Mouse (Mus musculus): Measurements from ENCODE around the gene Pclo. TPM values are rescaled to one million over a fixed set of nuclear protein-coding genes. Genes with fewer than 3 reads are reported as not detected.
A peak's percentile ranks its signal among the peaks of the same experiment; 100 is the strongest.
"Not testable (repeated sequence)": the region's sequence is repeated elsewhere in the genome, so short reads cannot be mapped to it uniquely, and the experiment has no call there.

The Pclo gene
- 0.18 and 0.26 TPM in 2 replicates for polyA plus RNA-seq (2014; fragmentation: Nextera tagmentation; extraction: Ambion mirVana)

DNA sequence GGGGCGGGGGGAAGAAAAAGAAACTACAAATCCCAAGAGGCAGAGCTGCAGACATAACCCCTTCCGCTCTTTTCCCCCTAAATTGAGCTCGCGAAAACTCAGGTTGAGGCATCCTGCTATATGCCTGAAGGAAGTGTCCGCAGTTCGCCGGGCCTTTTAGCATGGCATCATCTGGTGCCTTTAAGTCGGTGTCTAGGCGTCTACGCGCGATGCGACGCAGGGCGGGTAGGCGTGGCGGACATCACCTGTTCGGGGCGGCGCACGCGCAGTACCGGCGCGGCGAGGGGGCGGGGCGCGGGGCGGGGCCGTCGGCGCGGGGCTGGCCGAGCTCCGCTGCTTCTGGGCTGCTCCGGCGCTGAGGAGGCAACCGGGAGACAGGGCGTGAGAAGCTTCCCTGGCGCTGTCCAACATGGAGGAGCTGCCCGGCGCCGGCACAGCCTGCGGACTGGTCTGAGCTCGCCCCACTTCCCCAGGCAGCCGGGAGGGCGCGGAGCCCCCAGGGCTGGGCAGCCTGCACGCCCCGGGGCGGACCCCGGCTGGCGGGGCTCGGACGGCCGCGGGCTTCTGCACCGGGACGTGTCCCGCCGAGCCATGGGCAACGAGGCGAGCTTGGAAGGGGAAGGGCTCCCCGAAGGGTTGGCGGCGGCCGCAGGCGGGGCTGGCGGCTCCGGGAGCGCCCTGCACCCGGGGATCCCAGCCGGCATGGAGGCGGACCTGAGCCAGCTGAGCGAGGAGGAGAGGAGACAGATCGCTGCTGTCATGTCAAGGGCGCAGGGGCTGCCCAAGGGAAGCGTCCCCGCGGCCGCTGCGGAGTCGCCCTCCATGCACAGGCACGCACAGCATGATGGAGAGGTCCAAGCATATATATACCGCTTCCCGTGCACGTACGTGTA is at the start of gene Pclo:
Gene Pclo (plus strand): TSS at position 288 of the 893 bp plus-strand sequence.
- H3K9me3 ChIP-seq (replicated peaks; ENCODE audit: control insufficient read depth, low read length), result no peaks in the 10 kb centered on the region
- H3K4me2 ChIP-seq, result peak within 1 kb of the TSS; percentile 89
- ATAC-seq (replicated peaks; ENCODE audit: insufficient number of reproducible peaks, low FRiP score, low TSS enrichment), result peak; percentile 98
- H3K36me3 ChIP-seq (ENCODE audit: control insufficient read depth, insufficient read depth, low read length), result no peaks in the 10 kb centered on the region
- no peaks in the 10 kb centered on the region for H3K27me3 ChIP-seq (ENCODE audit: control insufficient read depth, insufficient read depth, low read length)
- peak within 1 kb of the TSS; percentile 72 for H3K4me3 ChIP-seq (ENCODE audit: low read depth, low read length)
- WGBS (ENCODE audit: insufficient replicate concordance), result under 1% methylated on average over 89 of the region's 89 CpGs
- H3K9ac ChIP-seq (ENCODE audit: low read depth, low read length), result peak within 1 kb of the TSS; percentile 52; the same call in 1 of the 2 replicates
- no peak within 1 kb of the TSS for H3K27ac ChIP-seq (ENCODE audit: low read depth, low read length)
- no peaks in the 10 kb centered on the region for H3K4me1 ChIP-seq (ENCODE audit: control insufficient read depth, insufficient read depth, low read length)

DNA sequence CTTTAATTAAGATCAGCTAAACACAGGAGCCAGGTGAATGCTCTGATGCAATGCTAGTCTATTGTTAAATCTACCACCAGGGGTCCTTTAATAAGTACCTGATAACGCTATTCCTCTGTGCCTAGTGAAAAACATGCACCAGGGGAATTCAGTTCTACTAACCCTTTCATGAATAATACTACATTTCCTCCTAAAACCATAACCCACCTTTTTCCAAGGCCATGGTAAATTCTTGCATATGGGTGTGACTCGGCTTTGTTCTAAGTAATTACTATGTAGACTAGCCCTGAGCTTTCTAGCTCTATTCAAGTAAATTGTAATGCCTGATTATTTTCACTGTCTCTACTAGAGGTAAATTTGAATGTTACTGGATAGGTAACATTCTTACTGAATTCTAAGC is 20.3 kb upstream of the Pclo start:
- not testable (repeated sequence) for H3K27me3 ChIP-seq (ENCODE audit: control insufficient read depth, insufficient read depth, low read length); H3K4me1 ChIP-seq (ENCODE audit: control insufficient read depth, insufficient read depth, low read length); H3K4me2 ChIP-seq; ATAC-seq (replicated peaks; ENCODE audit: insufficient number of reproducible peaks, low FRiP score, low TSS enrichment); H3K9me3 ChIP-seq (replicated peaks; ENCODE audit: control insufficient read depth, low read length); H3K27ac ChIP-seq (ENCODE audit: low read depth, low read length); H3K4me3 ChIP-seq (ENCODE audit: low read depth, low read length); H3K9ac ChIP-seq (ENCODE audit: low read depth, low read length); H3K36me3 ChIP-seq (ENCODE audit: control insufficient read depth, insufficient read depth, low read length)
- 64% methylated on average over 2 of the region's 2 CpGs for WGBS (ENCODE audit: insufficient replicate concordance)

GRCm38 (mm10) chr5:14508522-14508921 is 6.2 kb upstream of the Pclo start:
- H3K27me3 ChIP-seq (ENCODE audit: control insufficient read depth, insufficient read depth, low read length), result no peaks in the 10 kb centered on the region
- no peak overlapping the region for H3K9ac ChIP-seq (ENCODE audit: low read depth, low read length)
- no peak overlapping the region for H3K4me3 ChIP-seq (ENCODE audit: low read depth, low read length)
- WGBS (ENCODE audit: insufficient replicate concordance), result 61% methylated on average over 1 of the region's 1 CpGs
- no peak overlapping the region for H3K4me2 ChIP-seq
- H3K4me1 ChIP-seq (ENCODE audit: control insufficient read depth, insufficient read depth, low read length), result no peaks in the 10 kb centered on the region
- no peak overlapping the region for H3K27ac ChIP-seq (ENCODE audit: low read depth, low read length)
- no peaks in the 10 kb centered on the region for H3K9me3 ChIP-seq (replicated peaks; ENCODE audit: control insufficient read depth, low read length)
- no peak for ATAC-seq (replicated peaks; ENCODE audit: insufficient number of reproducible peaks, low FRiP score, low TSS enrichment)
- H3K36me3 ChIP-seq (ENCODE audit: control insufficient read depth, insufficient read depth, low read length), result no peaks in the 10 kb centered on the region

DNA sequence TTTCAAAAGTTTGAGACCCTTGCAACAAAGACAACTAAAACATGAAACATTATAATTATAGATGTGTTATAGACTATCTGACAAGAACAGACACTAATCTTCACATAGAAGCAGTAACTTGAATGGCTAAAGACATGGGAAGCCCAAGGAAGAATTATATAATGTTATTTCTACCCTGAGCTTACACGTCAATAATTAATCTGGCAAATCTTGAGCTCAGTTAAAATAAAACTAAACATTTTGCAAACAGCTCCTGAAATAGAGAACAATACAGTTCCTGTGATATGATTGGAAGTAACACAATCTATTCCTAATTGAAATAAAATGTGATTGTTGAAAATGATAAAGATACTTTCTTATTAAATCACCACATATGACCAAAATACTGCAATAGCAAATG is 5.1 kb upstream of the Pclo start:
- Histone ChIP-seq H3K4me3 (ENCODE audit: low read depth, low read length) (no peak overlapping the region), H3K27me3 (ENCODE audit: control insufficient read depth, insufficient read depth, low read length) (no peaks in the 10 kb centered on the region), H3K27ac (ENCODE audit: low read depth, low read length) (no peak overlapping the region), H3K36me3 (ENCODE audit: control insufficient read depth, insufficient read depth, low read length) (no peaks in the 10 kb centered on the region), H3K4me2 (no peak overlapping the region), H3K9ac (ENCODE audit: low read depth, low read length) (no peak overlapping the region), H3K9me3 (replicated peaks; ENCODE audit: control insufficient read depth, low read length) (no peaks in the 10 kb centered on the region), H3K4me1 (ENCODE audit: control insufficient read depth, insufficient read depth, low read length) (no peaks in the 10 kb centered on the region)
- ATAC-seq (replicated peaks; ENCODE audit: insufficient number of reproducible peaks, low FRiP score, low TSS enrichment), result no peak
- 74% methylated on average over 1 of the region's 1 CpGs for WGBS (ENCODE audit: insufficient replicate concordance)

DNA sequence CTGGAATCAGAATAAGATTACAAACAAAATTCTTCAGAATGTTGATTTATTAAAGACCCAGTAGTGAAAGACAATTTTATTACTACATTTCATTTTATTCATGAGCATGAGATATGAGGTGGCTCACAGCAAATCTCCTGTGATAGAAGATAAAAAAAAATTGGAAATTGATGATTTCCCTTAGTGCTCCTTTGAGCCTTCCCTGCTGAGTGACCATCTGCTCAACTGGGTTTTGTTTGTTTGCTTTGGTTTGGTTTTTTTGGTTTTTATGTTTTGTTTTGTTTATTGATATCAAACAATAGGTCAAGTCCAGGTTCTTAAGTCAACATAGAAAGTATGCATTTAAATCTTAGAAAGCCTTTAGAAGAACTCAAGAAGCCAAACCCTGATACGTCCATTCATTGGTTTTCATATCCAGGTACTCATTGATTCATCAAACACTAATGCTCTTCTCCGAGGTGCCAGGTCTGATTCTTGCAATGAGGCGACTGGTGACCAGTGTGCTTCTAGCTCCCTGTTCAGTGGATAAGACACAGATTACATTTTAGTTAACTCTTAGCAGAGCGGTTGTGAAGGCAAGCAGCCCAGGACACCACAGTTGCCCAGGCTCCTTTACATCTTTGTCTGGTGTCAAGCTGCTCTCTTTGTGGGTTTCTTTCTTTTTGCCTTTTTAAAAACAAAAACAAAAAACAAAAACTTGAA is 3.6 kb downstream of the Pclo start:
- H3K27ac ChIP-seq (ENCODE audit: low read depth, low read length), result no peak overlapping the region
- H3K36me3 ChIP-seq (ENCODE audit: control insufficient read depth, insufficient read depth, low read length), result no peaks in the 10 kb centered on the region
- no peaks in the 10 kb centered on the region for H3K9me3 ChIP-seq (replicated peaks; ENCODE audit: control insufficient read depth, low read length)
- H3K27me3 ChIP-seq (ENCODE audit: control insufficient read depth, insufficient read depth, low read length), result no peaks in the 10 kb centered on the region
- no peak overlapping the region for H3K4me2 ChIP-seq
- H3K4me3 ChIP-seq (ENCODE audit: low read depth, low read length), result no peak overlapping the region
- no peak overlapping the region for H3K9ac ChIP-seq (ENCODE audit: low read depth, low read length)
- ATAC-seq (replicated peaks; ENCODE audit: insufficient number of reproducible peaks, low FRiP score, low TSS enrichment), result no peak
- no peaks in the 10 kb centered on the region for H3K4me1 ChIP-seq (ENCODE audit: control insufficient read depth, insufficient read depth, low read length)
- WGBS (ENCODE audit: insufficient replicate concordance), result 68% methylated on average over 4 of the region's 4 CpGs

DNA sequence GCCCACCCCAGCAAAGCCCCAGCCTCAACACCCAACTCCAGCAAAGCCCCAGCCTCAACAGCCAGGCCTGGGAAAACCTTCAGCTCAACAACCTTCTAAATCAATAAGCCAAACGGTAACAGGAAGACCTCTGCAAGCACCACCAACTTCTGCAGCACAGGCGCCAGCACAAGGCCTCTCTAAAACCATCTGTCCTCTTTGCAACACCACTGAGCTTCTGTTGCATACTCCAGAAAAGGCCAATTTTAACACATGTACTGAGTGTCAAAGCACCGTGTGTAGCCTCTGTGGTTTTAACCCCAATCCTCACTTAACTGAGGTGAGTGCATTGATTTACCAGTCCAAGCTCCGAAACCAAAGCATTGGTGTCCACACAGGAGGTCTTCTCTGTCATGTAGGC is 7.3 kb downstream of the Pclo start:
- no peaks in the 10 kb centered on the region for H3K9me3 ChIP-seq (replicated peaks; ENCODE audit: control insufficient read depth, low read length)
- H3K4me1 ChIP-seq (ENCODE audit: control insufficient read depth, insufficient read depth, low read length), result no peaks in the 10 kb centered on the region
- no peaks in the 10 kb centered on the region for H3K27me3 ChIP-seq (ENCODE audit: control insufficient read depth, insufficient read depth, low read length)
- 72% methylated on average over 4 of the region's 4 CpGs for WGBS (ENCODE audit: insufficient replicate concordance)
- no peak overlapping the region for H3K4me2 ChIP-seq
- no peak overlapping the region for H3K9ac ChIP-seq (ENCODE audit: low read depth, low read length)
- no peak overlapping the region for H3K27ac ChIP-seq (ENCODE audit: low read depth, low read length)
- no peak overlapping the region for H3K4me3 ChIP-seq (ENCODE audit: low read depth, low read length)
- ATAC-seq (replicated peaks; ENCODE audit: insufficient number of reproducible peaks, low FRiP score, low TSS enrichment), result no peak
- H3K36me3 ChIP-seq (ENCODE audit: control insufficient read depth, insufficient read depth, low read length), result no peaks in the 10 kb centered on the region

- Histone ChIP-seq H3K36me3 (ENCODE audit: control insufficient read depth, insufficient read depth, low read length) (no peaks in the 10 kb centered on the region), H3K27ac (ENCODE audit: low read depth, low read length) (no peak overlapping the region), H3K4me1 (ENCODE audit: control insufficient read depth, insufficient read depth, low read length) (no peaks in the 10 kb centered on the region), H3K9ac (ENCODE audit: low read depth, low read length) (no peak overlapping the region), H3K27me3 (ENCODE audit: control insufficient read depth, insufficient read depth, low read length) (no peaks in the 10 kb centered on the region), H3K4me2 (no peak overlapping the region), H3K9me3 (replicated peaks; ENCODE audit: control insufficient read depth, low read length) (no peaks in the 10 kb centered on the region), H3K4me3 (ENCODE audit: low read depth, low read length) (no peak overlapping the region)
- ATAC-seq (replicated peaks; ENCODE audit: insufficient number of reproducible peaks, low FRiP score, low TSS enrichment), result no peak
These were observed 11.3 kb downstream of the Pclo start for GRCm38 (mm10) chr5:14526038-14526437.

DNA sequence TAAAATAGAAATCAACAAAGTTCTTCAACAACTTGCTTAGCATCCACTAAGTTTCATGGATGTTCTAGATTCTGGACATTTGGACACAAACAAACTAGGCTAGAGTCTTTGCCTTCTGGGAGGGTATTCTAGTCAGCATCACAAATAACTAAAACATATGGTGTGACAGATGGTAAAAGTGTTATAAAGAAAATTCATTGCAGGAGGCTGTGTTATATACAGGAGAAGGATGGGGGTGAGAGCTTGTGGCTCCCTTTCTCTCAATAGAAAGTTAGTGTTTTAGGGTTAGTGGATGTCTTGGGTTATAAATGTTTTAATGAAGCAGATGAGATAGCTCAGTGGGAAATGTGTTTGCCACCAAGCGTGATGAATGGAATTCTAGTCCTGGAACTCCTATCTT is 13.1 kb downstream of the Pclo start:
- Histone ChIP-seq H3K9ac (ENCODE audit: low read depth, low read length) (no peak overlapping the region), H3K4me3 (ENCODE audit: low read depth, low read length) (no peak overlapping the region), H3K27ac (ENCODE audit: low read depth, low read length) (no peak overlapping the region), H3K36me3 (ENCODE audit: control insufficient read depth, insufficient read depth, low read length) (no peaks in the 10 kb centered on the region), H3K4me2 (no peak overlapping the region), H3K27me3 (ENCODE audit: control insufficient read depth, insufficient read depth, low read length) (no peaks in the 10 kb centered on the region), H3K9me3 (replicated peaks; ENCODE audit: control insufficient read depth, low read length) (no peaks in the 10 kb centered on the region), H3K4me1 (ENCODE audit: control insufficient read depth, insufficient read depth, low read length) (no peaks in the 10 kb centered on the region)
- ATAC-seq (replicated peaks; ENCODE audit: insufficient number of reproducible peaks, low FRiP score, low TSS enrichment), result no peak
- WGBS (ENCODE audit: insufficient replicate concordance), result 45% methylated on average over 1 of the region's 1 CpGs
